Mouse (Mus musculus) erythroblast, adult 5-6 weeks (primary cell): ENCODE data around the gene Ppfia3. TPM values are rescaled to one million over a fixed set of nuclear protein-coding genes. Genes with fewer than 3 reads are reported as not detected.
"Not testable (repeated sequence)": the region's sequence is repeated elsewhere in the genome, so short reads cannot be mapped to it uniquely, and the experiment has no call there.

Source experiments
- ATAC-seq: replicated peaks from 2 replicates; pipeline ENCODE4 v1.8.0; 2016; ENCODE audit warnings: moderate number of reproducible peaks, mild to moderate bottlenecking, moderate TSS enrichment, inconsistent platforms; ENCODE audit not compliant: poor library complexity, low FRiP score, severe bottlenecking
- total RNA-seq, 2 experiments: library from RNA; stranded (forward) in 1 of 2; stranded (reverse) in 1 of 2; fragments of 150-400 nt in 1 of 2; fragments of 200-764, 138-1000 nt in 1 of 2; gene quantifications; 2 replicates each; pipeline versions ENCODE4 v1.2.3 to v1.2.4; 2015 to 2017; ENCODE audit warnings: low replicate concordance in 2 of 2

The Ppfia3 gene
- total RNA-seq, 2 experiments from 2014 or later = 0.26 TPM; not detected in 1

DNA sequence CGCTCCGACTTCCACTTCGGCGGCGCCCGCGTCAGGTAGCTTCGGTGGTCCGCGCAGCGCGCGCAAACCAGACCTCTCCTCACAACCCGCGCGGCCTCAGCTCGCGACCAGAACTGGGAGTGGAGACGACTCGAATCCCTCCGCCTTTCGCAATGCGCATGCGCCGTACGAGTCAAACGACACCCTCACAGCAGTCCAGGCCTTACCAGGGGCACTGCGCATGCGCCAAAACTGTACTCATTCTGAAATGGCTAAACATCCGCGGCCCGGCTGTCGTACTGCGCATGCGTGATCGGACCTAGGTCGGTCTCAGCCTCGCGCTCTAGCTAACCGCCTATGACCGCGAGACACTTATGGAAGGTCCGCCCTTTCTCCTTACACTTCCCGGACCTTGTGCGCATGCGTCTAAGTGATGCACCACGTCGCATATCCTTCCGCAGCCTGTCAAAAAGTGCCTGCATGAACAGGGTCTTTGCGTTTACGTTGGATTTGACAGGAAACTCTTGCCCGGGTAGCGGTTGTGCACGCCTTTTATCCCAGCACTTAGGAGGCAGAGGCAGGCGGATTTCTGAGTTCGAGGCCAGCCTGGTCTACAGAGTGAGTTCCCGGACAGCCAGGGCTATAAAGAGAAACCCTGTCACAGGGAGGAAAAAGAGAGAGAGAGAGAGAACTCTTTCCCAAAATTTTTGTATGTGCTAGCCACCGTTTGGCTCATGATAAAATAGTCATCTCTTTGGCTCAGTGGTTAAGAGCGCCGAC is 28.9 kb upstream of the Ppfia3 start, which contains the start of gene Snrnp70:
Gene Snrnp70, minus strand, starts transcription at position 165 of the 759 bp plus-strand sequence.
- peak; percentile 93 for ATAC-seq

DNA sequence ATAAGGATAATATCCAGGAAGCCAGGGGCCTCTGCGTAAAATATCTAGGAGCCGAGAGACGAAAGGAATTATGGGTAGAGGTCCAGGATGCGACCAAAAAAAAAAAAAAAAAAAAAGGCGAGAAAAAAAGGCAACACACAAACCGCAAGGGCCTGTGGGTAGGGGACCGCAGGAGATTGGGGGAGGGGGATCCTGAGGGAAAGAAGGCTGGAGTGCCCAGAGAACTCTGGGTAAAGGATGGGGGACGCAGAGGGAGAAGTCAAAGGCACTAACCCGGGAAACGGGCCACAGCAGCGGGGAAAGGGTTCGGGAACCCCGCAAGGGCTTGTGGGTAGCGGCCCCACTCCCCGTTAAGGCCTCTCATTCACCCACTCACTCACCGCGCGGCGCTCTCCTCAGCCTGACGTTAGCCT is 28.3 kb upstream of the Ppfia3 start:
- ATAC-seq = peak; percentile 70

DNA sequence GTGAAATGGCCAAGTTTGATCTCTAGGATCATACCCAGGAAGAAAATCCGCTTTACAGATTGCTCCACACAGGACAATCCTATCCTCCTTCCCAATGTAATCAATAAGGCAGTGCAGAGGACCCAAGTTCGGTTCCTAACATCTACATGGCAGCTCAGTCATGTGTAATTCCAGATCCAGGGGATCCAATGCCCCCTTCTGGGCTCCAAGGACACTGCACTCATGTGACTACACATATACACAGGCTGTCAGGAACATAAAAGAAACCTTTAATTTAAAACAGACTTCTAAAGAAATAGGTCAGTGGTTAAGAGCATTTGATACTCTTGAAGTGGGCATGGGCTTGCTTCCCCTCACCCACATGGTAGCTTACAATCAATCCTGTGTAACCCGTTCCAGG is 19.3 kb upstream of the Ppfia3 start:
- no peak for ATAC-seq

DNA sequence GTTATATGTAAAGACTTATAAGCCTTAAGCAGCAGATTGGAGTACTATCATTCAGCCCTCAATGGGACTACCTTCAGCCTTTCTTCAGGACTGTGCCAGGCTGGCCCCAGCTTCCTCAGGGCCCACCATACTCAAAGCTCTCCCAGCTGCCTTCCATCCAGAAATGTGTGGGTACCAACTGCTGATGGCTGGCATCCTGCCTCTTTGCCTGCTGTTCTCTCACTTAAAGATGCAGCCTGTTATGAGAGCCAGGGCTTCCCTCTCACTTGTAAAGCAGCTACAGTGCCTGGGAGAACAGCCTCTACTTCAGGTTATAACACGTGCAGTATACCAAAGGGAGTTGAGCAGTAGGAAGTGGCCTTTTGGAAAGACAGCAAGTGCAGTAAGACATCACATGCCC is 9.2 kb upstream of the Ppfia3 start:
- no peak for ATAC-seq

DNA sequence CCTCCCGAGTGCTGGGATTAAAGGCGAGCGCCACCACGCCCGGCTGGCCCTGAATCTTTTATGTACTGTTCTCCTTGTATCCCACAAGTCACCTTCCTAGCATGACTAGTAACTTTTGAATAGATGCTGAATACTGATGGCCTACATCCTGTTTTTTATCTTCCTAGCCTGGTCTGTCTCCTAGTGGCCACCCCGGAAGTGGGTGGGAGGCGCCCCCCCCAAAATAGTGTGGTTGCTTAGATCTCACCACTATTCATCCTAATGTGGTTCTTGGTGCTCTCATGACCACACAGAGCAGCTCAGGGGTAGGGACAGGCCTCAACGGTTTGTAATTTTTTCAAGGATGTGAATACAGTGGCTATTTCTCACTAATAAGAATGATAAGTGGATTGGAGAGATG is 7.8 kb upstream of the Ppfia3 start:
- no peak for ATAC-seq

DNA sequence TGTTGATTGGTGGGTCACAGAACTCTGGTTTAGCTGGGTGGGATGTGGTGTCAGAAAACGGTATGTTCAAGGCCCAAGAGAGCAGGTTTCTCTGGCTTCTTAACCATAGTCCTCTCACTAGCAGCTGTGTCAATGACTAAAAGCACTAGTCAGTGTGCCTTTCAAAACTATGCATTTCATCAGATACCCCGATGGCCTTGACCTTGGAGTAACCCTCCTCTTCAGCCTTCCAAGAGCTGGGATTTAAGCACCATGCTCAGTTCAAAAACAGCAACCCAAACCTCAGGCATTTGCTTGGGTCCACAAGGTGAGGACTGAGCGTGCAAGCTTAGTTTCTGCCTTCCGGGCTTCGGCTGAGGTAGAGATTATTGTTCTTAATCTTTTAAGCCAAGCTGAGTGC is 5.6 kb upstream of the Ppfia3 start:
- ATAC-seq = no peak

DNA sequence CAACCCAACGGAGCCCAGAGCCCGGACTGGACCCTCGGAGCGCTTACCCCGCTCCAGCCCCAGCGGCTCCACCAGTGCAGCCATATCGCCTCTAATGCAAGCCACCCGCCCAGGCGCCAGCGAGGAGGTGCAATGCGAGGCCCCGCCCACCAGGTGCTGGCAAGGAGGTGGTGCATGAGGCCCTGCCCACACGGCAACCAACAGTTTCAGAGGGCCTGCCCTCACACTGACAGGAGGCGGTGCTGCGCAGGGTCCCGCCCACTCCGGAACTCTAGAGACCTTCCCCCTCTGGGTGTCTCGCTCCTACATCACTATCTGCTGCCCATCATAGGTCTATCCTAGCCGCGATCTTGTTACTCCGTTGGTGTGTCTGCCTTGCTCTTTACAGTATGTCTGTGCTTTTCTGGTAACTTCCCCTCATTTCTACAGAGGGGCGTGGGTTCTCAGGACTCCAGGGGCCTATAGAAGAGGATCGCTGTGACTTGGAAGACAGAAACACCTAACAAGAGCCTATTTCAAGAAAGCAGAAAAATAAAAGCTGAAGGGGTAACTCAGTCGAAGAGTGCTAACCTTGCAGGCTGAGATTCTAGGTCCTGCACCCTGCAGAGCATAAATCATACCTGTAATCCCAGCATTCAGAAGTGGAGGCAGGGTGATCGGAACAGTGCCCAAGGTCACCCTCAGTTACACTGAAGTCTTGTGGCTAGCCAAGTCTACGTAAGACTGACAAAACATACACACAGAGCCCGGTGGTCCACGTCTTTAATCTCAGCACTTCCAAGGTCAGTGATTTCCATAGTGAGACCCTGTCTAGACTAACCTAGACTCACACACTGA is 3.9 kb upstream of the Ppfia3 start, which contains the start of gene Lin7b:
Gene Lin7b, minus strand, starts transcription at position 109 of the 837 bp plus-strand sequence.
- ATAC-seq = peak; percentile 62

DNA sequence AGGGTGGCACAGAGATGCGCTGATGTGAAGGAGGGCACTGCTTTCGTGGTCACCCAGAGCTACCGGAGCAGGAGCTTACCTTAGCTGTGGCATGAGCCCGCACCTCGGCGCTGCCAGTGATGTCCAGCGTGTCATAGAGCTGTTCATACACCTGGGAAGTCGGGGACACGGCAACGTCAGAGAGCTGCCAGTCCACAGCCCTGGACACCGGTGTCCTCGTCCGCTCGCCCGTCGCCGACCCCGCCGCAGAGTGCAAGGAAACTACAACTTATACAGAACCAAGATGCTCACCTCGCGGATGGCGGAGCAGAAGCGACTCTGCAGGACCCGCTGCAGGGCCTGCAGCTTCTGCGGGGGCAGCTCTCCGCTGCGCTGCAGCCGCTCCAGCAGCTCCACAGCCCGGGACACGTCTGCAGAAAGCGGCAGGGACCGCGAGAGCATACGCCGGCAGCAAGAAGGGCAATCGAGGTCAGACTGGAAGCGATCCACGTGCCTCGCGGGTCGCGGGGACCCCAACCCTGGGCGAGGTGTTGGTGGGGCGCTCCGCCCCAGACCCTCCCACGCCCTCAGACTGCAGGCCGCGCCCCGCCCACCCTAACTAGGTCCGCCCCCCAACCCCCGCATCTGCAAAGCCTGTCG is 3.1 kb upstream of the Ppfia3 start:
- ATAC-seq = no peak

DNA sequence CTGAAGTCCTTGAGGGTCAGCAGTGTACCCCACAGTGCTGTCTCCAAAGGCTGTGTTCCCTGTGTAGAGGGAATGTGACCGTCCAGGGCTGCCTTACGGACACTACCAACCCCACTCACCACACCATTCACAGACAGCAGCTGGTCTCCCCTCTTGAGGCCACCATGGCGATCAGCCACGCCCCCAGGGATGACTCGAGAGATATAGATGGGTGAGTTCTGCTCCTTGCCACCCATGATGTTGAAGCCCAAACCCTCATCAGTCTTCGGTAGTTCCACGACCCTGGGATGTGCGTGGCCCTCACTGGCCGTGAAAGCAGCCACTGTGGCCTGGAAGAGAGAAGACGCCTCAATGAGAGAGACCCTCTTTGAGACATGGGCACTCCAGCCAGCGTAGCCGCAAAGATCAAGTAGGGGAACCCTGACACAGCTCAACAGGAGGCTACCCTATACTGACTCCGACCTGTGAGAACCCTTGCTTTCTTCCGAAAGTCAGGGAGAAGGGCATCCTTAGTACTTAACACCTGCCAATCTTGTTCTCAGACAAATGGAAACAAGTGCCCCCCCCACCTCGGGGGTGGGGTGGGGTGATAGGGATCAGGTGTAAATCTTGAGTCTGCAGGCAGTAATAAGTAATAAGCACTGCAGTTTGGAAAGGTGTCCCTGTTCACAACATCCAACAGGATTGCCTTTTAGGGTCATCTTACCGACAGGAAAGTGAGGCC is 2.4 kb upstream of the Ppfia3 start:
- no peak for ATAC-seq

DNA sequence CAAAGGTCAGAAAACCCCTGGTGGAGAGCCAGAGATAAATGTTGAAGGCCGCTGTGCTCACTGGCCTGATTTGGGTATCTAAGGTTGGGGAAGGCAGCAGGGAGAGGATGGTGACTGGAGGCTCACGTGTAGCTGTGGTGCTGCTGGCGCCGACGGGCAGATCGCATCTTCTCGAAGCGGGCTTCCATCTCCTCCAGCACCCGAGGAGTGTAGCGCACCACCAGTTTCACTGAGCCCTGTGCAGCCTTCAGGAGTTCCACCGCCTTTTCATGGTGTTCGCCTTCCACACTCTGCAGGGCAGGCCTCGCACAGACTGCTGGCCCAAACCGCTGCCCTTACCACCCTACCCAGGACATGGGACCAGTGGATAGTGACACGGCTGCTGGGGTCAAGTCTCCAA is 1.4 kb upstream of the Ppfia3 start:
- no peak for ATAC-seq

DNA sequence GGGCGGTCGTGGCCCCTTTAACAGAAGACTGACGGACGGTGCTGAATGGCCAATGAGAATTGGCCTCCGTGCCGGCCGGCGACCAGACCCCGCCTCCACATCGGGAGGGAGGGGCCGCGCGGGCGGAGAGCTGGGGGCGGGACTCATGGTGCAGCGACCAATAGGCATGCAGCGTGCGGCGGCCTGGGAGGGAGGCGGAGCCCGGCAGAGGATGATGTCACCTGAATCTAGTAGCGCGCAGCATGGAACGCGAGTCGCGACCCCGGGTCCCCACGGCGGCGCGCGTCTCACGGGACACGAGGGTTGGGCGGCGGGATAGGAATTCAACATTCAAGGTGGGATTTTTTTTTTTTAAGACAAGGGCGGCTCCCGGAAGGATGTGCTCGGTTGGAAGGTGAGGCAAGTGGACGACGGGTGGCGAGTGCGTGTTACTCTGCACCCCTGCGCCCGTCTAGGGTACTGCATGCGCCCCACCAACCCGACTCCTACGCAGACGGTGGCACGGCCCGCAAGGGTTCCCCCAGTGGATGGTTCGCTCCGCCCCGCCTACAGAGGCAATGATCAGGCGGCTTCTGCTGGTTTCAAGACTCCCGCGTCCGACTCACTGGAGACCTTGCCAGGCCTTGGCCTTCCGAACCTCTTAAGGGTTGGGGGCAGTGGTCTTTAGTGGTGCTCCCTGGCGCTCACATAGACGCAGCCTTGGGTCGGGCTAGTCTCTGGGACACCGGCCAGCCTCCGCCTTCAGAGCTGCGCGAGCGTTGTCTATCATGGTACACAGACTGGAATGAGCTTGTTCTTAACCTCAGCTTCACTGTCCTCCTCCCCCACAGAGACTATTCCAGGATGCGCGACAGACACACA is 431 bp upstream of the Ppfia3 start:
- ATAC-seq = peak; percentile 87

DNA sequence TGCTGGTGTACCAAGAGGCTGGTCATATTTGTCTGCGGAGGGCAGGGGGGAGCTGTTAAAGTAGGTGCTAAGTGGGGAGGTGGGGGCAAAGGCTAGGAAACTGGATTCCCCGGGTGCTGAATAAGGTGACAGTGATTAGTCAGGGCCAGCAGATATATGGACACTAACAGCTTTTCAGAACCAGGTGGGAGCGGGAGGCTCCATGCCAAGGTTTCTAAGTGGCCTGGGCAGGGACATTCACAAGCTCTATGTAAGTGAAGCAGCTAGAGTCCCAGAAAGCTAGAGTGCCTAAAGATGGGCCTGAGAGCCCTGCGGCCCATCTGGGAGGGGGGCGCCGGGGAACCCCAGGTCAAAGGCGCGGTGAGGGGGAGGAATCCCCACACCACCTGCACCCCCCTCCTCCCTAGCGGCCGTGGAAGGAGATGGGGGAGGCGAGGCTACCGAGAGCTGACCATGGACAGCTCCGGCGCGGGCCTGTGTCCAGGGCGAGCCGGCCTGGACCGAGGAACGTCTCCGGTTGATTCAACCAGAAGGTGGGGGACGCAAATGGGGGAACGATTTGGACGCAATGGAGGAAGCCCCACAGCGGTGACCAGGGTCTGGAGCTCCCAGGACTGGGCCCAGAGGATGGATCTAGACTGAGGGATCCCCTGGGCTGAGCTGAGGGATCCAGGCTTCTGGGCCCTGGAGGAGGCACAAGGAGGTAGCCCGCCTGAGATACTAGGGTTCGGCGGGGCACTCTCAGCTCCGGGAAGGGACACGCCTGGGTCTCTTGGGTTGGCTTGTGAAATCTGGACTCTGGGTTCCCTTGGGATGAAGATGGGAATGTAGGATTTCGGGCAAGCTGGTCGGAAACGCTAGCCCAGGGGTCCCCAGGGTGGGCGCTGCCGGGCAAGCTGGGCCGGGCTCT is 822 bp downstream of the Ppfia3 start:
- no peak for ATAC-seq

DNA sequence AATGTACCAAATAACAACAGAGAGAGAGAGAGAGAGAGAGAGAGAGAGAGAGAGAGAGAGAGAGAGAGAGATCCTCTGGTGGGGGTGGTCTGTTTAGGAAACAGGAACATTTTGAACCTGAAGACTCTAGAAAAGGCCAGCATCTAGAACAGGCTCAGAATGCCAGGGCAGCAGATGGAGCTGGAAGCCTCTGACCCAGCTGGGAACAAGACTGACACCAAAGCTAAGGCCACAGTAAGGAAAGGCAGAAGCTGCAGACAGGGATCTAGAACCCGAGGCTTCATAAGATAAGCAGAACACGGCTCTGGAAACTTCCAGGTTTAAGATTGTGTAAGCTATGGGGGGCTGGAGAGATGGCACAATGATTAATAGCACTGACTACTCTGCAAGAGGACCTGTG is 2.8 kb downstream of the Ppfia3 start:
- ATAC-seq = no peak

DNA sequence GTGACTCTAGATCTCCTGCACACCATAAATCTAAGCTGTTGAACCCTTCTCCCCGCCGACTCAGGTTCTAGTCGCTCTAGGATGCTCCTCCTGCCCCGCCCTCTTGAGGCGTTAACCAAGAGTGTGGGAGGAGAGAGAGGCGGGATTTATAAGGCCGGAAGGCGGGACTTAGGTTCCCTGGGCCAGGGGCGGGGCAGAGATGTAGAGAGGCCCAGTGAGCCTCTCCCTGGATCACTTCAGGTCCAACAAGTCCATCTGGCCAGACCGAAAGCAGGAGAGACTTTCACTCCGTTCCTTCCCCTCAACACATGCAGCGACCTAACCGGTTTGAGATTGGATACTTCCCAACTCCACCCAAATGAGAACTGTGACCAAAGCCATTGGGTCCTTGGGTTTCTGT is 4.0 kb downstream of the Ppfia3 start:
- ATAC-seq = no peak

DNA sequence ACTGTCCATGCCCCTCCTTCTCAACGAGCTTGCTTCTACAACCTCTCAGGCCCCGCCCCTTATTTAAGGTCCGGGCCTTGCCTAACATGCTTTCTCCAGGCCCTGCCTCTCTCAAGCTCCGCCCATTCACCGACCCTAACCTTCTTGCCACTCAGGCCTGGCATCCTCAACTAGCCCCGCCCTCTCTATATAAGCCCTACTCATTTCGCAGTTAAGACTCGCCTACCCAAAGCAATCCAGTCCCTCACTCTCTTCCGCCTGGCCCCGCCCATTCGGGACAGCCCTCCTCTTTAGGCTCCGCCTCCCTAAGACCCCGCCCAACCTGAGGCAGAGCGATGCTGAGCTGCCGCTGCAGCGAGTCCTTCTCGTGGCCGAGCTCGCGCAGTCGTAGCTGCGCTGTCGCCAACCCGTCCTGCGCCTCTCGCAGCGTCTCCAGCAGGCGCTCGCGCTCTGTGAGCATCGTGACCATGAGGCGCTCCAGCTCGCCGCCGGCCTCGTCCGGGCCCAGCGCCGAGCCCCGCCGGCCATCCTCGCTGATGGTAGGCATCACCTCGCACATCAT is 5.5 kb downstream of the Ppfia3 start:
- ATAC-seq = no peak

DNA sequence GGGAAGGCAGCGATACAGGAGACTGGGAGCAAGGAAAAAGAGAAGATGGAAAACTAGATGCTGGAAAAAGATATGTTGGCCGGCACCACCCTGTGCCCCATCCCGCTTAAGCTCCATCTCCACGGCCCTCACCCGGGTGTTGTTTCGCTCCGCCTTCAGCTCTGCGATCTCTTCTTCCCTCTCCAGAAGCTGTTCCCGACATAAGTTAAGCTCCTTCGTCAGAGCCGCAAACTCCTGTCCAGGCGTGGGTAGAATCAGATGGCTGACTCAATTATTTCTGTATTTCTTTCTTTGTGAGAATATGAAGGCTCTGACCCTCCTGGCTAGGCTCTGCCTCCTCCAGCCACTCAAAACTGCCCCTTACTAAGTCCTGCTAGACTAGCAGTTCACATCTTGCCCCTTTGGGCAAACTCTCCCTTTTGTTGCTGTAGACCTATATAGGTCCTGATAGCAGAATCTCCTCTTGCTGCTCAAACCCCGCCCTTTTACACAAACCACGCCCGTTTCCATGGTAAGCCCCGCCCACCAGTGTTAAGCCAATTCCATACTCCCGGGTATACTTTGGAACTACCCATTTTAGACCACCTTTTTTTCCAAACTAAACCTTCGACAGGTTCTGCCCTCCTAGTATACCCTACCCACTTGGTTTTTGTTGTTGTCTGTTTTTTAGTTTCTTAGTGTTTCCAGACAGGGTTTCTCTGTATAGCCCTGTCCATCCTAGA is 6.3 kb downstream of the Ppfia3 start:
- ATAC-seq = no peak

DNA sequence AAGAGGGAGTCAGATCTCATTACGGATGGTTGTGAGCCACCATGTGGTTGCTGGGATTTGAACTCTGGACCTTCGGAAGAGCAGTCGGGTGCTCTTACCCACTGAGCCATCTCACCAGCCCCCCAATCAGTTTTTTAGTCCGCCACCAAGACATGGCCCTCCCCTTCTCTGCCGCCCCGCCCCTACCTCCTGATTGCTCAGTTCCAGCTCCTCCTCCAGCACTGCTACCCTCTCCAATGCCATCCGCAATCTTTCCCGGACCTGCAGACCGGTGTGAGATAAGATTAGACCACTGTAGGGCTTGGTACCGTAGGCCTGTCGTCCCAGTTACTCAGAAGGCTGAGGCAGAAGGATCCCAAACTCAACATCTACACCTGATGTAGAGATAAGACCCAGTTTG is 7.7 kb downstream of the Ppfia3 start:
- not testable (repeated sequence) for ATAC-seq
